Mouse (Mus musculus): Measurements from ENCODE around the gene Pou2f1.
"Not testable (repeated sequence)": the region's sequence is repeated elsewhere in the genome, so short reads cannot be mapped to it uniquely, and the experiment has no call there.

Pou2f1 gene

DNA sequence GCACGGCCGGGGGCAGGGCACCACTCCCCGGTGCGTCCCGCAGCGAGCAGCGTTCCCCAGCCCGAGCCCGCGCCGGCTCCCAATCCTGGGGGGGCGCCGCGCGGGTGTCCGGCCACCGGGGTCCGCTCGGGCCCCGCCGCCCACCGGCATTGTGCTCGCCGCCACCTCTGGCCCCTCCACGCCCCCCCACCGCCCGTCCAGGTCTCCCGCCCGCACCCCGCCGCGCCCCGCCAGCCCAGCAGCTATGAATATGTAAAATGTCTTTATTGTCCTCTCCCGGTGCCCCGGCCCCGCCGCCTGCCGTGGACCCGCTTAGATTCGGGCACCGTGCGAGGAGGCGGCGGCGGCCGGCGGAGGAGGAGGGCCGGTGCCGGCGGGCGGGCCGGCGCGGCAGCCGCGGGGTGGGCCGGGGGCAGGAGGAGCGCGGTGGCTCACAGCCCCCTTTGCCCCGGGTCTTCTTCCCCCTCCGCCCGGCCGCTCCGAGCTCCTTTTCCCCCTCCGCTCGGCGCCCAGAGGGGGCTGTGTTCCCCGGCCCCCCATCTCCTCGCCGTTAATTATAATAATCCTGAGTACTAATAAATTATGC is 481 bp downstream of the Pou2f1 start:
- DNase-seq: peak; percentile 64 to 80

DNA sequence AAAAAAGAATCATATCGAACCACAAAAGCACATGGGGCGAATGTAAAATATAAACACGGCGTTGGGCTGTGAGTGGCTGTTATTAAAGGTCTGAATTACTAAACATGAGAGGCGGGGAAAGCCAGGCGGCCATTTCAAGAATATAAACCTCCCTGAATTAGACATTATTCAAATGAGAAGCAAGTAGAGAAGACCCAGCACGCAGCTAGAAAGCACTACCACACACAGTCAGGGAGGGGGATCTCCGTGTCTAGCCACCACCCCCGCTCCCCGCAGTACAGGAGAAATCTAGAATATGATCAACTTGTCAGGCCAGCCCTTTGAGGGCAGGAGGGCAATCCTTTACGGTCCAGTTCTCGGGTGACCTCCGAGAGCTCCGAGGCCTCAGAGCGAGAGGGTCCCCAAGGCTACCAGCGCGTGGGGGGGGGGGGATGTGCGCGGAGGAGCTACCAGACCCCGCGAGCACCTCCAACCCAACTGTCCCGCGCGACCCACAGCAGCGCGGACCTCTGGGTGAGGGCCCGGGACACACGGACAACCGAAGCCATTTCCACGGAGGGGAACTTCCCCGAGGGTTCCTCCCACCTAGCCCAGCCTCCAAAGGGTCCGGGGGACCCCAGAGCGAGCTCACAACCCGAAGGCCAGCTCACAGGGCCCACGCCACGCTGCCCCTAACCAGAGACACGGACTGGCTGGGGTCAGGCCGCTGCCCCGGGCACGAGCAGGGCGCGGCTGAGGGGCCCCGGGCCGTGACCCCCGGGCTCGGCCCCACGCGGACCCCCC is 1.2 kb downstream of the Pou2f1 start:
- DNase-seq: peak; percentile 78 to 83

DNA sequence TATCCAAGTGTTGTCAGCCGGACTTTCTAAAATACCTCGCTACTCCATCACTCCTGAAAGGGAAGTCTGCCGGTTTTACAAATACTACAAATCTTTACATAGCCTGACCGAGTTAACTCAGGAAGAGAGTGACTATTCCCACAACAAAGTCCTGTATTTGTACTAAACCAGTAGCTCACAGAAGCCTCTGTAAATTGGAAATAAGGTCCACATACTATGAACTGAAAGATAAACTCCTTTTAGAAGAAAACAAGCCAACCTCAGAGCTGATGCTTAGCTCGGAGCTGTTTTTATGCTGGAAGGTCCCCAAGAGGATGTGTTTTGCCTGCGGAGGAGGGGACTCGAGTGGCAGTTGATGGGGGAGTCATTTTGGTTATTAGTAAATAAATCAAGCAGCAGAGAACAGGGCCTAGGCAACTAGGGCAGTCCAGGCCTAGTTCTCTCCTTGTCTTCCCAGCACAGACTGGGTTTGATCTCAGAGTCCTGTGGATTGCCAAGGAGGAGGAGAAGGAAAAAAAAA is 1.8 kb downstream of the Pou2f1 start:
- DNase-seq: peak; percentile 21 to 41

DNA sequence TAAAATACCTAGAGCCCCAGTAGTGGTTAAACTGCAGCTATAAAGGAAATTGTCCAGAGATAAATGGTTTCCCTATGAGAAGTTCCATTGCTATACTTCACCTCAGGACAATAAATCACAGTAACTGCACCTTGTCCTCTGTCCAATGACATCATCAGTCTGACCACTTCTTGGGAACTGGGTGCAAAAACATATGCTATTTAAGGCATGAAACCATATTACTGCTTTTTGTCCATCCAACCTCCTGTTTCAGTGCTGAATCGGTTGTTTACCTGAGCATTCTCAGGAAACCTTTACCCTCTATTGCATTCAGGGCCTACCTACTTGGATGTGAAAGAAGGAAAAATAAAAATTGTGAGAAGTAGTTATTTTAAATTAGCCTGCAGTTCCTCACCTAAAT is 2.8 kb downstream of the Pou2f1 start:
- DNase-seq: no peak

DNA sequence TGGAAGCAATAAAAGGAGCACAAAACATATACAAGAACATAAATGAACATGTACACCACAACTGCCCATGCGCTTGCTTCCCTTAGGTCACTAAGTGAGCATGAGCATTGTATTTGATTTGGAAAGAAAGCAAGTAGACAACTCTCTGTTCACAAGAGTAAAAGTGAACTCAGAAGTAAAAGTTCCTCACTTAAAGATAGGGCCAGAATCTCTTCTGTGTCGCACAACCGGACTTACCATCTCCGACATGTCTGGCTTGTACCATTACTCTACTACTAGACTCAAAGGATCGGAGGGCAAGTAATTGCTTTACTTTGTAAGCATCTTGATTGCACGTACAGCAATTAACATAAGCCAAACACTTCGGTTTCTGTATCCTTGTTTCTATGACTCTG is 6.8 kb downstream of the Pou2f1 start:
- no peak for DNase-seq

DNA sequence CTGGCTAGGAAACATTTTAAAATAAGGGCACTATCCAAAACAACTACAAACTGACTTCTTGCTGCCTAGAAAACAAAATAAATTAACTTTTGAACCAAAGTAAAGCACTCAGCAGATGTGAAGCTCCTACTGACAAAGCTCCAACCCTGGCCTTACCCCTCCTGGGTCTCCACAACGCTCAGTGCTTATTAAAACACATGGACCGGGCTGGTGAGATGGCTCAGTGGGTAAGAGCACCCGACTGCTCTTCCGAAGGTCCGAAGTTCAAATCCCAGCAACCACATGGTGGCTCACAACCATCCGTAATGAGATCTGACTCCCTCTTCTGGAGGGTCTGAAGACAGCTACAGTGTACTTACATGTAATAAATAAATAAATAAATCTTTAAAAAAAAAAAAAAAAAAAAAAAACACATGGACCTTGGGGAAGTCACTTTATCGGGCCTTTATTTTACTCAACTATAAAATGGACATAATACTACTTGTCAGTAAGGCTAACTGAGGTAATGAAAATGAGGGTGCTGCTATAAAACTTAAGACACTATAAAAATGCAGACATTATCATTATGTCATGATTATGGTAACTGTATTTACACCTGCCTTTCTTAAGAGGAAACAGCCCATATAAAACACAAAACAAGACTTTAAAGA is 7.3 kb downstream of the Pou2f1 start:
- DNase-seq: not testable (repeated sequence)

DNA sequence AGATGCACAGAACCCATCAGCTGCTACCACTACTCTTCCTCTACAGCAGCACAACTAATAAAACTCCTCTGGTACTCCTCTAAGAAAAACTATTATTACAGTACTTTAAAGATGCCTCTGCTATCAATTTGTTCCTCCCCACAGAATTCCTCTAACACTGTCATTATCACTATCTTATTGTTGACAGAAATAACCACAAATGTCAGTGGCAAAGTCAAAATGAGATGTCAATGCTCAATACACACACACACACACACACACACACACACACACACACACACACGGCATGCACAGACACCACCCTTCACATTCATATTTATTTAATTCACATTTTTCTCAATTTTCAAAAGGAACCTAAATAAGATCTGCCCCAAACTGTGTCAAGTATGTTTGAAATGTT is 8.2 kb downstream of the Pou2f1 start:
- no peak for DNase-seq

DNA sequence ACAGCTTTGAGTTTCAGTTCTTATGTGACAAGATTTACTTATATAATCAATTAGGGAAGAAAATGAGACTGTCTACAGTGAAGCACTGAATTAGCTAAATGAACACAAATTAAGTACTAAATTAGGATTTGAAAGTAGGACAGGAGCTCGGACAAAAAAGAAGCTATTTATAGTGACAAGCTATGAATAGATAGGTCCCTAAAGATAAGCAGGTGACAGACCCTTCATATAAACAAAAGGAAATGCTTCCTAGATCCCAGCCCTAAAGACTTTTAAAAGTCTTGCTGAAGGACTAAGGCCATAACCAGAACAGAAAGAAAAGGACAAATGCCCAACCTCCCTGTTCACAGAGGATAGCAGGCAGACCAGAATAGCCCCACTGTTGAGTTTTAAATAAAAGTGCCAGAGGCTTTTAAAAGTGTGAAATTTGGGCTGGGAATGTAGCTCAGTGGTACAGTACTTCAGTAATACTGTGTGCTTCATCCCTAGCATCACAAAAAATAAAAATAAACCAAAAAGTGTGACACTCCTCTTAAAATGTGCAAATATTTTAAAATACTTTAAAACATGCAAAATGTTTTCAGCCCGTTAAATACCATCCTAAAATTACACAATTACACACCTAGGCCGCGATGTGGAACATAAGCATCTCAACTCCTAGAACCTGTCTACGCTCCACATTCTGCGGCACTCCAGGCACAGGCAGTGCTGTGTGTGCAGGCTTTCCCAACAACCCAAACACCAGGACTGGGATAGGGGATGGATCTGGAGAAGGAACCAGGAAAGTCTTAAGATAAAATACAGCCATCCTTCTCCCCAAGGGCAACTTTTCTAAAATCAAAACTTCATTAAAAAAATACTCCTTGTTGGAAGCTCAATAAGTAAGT is 9.0 kb downstream of the Pou2f1 start:
- no peak for DNase-seq

DNA sequence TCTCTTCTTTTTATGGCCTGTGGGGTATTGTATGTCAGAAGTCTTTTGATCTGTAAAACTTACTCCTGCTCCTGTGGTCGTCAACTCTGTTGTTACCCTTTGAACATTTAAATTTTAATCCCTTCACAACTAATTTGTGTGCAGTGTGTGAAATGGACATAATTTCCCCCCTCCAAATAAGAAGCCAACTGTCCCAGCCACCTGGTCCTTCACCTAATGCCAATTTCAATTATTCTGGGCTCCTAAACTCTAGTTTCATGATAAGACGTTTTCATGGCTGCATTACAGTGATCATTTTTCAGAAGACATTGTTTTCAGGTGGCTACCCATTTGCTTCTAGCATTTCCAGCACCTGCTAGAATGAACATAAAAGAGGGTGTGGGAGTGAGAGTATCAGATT is 13.9 kb downstream of the Pou2f1 start:
- DNase-seq: no peak

DNA sequence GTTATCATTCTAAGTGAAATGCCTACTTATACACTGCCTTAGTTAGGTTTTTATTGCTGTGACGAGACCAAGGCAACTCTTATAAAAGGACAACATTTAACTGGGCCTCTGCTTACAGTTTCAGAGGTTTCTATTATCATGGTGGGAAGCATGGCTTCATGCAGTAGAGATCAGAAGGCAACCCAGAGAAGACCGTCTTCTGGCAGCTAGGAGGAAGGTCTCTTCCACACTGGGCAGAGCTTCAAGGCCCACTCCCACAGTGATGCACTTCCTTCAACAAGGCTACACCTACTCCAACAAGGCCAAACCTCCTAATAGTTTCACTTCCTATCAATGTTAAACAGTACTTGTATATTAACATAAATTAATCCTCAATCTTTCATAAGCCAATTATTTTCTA is 14.4 kb downstream of the Pou2f1 start:
- no peak for DNase-seq

DNA sequence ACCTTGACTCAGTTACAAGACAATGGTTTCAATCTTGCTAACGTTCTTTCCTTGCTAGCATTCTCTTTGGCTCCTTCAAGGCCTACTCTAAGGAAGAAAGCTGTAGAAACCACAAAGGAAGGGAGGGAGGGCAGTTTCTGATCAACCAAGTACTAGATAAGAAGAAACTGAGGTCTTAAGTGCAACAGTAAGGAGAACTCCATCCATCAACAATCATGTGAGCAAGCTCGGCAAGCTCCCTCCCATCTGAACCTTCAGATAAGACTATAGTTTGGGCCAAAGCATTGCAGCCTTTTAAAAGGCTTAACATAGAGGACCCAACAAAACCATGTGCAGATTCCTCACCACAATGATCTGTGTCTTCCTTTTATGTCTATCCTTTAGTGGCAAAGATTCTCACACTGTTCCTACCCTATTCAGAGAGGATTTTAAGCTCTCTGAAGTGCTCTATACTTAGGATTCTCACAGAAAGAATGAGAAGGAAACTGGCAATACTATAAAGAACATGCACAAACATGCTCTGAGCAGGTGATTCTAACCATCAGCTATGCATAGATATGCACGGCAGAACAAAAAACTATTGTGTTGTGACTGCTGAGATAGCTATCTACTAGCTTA is 16.6 kb downstream of the Pou2f1 start:
- no peak for DNase-seq

DNA sequence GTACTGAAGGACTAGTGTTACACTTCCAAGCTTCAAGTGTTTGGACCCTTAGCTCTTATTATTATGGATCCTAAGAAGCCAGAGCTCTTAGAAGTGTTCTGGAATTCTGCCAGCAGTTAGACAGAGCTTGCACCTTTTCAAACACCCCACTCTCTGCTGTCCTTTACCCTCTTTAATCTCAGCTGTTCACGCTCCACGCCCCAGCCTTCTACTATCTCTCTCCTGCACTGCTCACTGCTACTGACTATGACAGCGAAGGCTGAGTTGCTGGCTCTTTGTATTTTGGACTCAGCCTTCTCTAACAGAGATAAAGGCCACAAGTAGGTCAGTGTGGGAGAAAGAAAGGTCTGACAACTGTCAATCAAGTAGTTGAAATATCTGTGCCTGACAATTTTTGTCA is 17.3 kb downstream of the Pou2f1 start:
- DNase-seq: no peak

DNA sequence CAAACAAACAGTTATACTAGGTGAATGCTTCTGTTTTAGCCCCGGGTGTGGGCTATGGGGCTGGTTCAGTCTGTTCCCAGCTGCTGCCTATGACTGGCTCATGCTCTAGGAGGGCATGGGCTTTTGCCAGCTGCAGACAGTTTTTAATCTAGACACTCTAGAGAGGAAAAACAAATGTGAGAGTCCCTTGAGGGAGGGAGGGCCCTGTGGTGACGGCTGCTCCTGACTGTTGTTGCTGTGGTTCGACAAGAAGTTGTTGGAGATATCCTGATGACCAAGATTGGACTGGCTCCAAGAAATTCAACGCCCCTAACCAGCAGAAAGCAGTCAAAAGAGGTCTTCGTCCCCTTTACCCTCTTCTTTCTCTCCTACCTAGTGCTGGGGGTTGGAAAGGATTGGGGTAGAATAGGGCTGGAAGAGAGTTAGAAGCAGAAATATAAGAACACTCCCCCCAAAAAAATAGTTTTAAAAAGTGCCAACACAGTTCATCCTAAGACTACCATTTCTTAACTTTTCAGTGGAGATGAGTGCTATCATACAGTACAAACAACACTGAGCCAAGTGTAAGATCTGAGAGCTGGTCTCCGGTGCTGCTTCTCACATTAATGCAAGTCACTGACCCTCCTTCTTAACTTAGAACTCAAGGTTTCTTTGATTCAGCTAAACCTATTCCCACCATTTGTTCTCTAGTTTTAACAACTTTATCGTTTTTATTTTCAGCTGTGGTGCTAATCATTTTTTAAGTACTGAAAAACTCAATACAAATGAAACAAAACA is 25.6 kb downstream of the Pou2f1 start:
- DNase-seq: no peak

DNA sequence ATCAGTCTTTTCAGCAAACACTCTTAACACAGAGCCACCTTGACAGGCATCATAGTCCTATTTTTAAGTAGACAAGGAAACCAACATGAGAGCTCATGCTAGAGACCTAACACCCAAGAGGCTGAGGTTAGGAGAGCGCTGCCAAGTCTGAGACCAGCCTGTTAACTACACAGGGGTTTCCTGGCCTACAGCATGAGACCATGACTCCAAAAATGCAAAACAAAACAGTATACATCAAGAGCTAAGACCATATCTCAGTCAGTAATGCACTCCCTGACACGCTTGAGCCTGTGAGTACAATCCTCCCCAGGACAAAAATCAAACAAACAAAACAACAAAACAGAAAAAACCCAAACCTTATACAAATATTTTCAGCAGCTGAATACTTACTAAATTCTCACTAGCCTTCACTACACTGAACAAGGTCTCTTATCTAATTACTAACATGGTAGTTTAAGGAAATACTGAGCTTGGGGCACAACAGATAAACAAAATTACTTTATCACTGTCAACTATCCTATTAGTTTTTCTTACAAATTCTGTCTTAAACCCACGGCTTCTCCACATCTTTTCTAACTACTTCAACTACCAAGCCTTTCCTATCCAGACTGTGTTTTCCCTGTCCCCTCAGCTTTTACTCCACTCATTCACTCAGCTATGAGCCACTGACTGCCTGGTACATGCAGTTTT is 33.3 kb downstream of the Pou2f1 start:
- no peak for DNase-seq

DNA sequence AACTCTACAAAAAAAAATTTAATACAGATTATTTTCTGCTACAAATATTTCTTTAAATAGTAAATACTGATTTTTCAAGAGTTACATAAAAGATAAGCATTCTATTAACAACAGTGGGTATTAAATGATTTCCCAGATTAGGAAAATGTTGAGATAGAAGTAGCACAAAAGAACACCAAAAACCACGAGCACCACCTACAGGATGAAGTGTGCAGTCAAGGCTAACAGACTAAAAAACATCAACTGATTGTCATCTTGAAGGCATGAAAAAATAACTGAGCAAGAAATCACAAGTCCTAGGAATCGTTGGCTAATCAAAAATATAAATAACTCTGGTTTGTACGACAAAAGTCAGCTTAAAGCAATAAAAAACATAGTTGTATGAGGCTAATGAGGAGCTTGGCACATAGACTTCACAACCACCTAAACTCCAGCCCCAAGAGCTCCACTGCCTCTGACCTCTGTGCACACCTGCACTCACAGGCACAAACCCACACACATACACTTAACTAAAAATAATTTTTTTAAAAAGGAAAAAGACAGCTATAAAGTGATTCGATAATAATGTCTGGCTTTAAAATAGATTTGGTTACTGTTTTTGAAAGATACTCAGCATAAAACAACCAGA is 35.3 kb downstream of the Pou2f1 start:
- DNase-seq: peak; percentile 52 to 78

DNA sequence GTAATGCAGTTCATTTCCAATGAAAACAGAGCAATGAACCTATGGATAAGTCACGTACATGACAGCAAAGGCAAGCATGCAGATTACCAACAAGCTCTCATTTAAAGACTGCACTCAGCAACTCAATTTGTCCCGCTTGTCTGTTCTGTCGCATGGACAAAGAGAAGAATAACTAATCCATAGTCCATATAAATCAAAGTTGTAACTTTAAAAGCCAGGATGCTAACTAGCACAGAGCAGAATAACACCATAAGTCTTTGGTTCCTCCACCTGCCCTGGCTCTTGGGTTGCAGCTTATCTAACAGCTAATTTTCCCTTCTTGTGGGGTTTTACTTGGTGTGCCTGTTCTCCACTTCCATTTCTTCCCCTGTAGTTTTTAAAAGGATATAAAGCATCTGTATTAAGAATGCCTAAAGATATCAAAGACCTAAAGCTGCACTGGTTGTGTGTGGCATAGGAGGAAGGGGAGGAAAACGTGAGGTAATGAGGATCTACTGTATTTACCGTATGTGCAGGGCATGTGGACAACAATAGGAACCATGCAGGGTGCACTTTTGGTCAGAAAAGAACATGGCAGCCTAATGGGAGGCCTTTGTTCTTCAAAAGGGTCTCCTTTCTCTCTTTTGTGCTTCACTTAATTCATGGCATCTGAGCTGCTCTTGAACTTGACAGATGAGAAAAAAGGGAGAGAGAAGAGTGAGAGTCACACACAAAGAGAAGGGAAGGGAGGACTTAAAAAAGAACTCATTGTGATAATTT is 36.1 kb downstream of the Pou2f1 start:
- DNase-seq: no peak

DNA sequence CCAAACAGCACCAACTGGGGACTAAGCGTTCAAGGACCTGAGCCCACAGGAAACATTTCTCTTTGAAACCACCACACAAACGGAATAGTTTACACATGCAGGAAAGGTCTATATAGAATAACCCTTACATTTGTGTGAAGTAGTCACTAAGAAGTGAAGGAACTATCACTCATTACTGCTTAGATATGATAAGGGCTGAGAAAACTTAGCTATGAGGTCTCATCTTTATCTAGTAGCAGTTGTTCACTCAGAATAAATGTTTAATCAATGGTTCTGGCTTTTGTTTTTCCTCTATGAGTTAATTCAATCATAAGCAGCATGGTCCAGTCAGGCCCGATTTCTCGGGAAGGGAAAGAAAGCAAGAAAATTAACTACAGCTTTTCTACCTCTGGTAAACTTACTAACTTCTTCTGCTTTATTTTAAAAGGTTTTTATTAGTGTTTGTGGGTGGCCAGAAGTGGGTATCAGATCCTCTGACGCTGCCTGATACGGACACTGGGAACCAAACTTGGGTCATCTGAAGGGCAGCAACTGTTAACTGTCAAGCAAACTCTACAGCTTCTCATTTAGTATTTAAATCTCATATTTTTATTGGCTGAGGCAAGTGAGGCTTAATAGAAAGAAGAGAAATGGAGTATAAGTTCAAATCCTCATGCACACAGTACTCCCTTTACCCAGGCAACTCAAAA is 40.7 kb downstream of the Pou2f1 start:
- DNase-seq: no peak

DNA sequence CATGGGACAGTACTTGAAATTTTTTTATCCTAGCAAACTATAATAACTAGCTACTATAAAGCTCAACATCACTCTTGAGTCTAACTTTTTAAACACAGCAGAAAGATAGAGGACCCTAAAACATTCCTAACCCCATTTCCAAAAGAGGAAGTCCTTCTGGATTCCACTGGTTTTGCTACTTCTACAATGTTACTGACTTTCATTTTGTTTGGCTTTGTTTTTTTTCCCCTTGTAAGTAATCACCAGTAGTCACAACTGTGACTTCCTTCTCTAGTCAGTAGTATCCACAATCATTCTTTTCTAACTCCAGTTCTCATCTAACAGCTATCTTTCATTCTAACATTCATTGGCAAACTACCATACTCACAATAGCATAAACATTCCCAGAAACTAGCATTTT is 44.3 kb downstream of the Pou2f1 start:
- DNase-seq: no peak

DNA sequence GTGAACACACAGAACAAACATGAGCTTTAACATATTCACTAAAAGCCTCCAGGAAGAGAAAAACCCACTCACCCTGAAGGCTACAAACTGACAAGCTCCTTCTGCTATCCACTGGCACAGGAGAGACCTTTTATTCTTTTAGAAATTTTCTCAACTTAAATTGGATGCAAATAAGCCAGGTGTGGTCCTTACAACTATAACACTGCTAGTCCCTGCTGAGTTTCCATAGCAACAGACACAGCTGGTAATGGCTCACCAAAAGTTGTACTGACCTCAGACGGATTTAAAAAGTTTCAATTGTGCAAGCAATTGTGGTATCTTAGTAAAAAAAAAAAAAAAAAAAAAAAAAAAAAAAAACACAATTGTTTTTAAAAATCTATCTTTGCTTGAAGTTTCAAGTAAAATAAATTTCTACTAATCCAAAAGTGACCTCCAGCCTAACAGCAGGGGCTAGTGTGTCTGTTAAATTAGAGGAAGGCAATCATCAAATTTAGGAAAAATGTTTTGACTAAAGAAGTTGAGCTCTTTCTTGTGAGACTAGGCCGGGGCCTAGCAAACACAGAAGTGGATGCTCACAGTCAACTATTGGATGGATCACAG is 54.2 kb downstream of the Pou2f1 start:
- no peak for DNase-seq
